Mouse (Mus musculus) kidney, postnatal 0 days (tissue): ENCODE data around the gene Atp5h. TPM values are rescaled to one million over a fixed set of nuclear protein-coding genes. Genes with fewer than 3 reads are reported as not detected.

ENCODE experiments used
- ATAC-seq: fragments of 200-750 bp; cut with Nextera tagmentation; replicated peaks from 2 replicates; pipeline ENCODE4 v1.8.0; 2017; ENCODE audit warnings: low read depth, moderate number of reproducible peaks, moderate TSS enrichment, moderate library complexity; ENCODE audit not compliant: low FRiP score
- DNase-seq: peaks from one replicate; pipeline ENCODE4 v3.0.0-alpha.2; 2016; ENCODE audit warnings: low spot score
- H3K27ac ChIP-seq: fragments of 300-500 bp; sonication (generic); 2 replicates; pipeline ENCODE4 v1.5.1; 2014; ENCODE audit warnings: mild to moderate bottlenecking
- H3K27me3 ChIP-seq: fragments of 300-500 bp; sonication (generic); 2 replicates; pipeline ENCODE4 v1.6.1; 2014; ENCODE audit warnings: low read length, mixed read lengths; ENCODE audit not compliant: insufficient read depth
- H3K36me3 ChIP-seq: fragments of 300-500 bp; sonication (generic); 2 replicates; pipeline ENCODE4 v1.6.1; 2014; ENCODE audit warnings: low read length, mixed read lengths; ENCODE audit not compliant: insufficient read depth
- H3K4me1 ChIP-seq: fragments of 300-500 bp; sonication (generic); replicated peaks from 2 replicates; pipeline ENCODE4 v1.6.1; 2014; ENCODE audit warnings: antibody characterized with exemption, low read length, mixed read lengths; ENCODE audit not compliant: insufficient read depth
- H3K4me2 ChIP-seq: fragments of 300-500 bp; sonication (generic); 2 replicates; pipeline ENCODE4 v1.6.1; 2014; ENCODE audit warnings: mild to moderate bottlenecking, low read length, moderate library complexity, mixed read lengths
- H3K4me3 ChIP-seq: fragments of 300-500 bp; sonication (generic); replicated peaks from 2 replicates; pipeline ENCODE4 v1.5.1; 2014; ENCODE audit warnings: low read depth, low read length
- H3K9ac ChIP-seq: fragments of 300-500 bp; sonication (generic); 2 replicates; pipeline ENCODE4 v1.6.1; 2014; ENCODE audit warnings: low read depth, low read length
- H3K9me3 ChIP-seq: fragments of 300-500 bp; sonication (generic); replicated peaks from 2 replicates; pipeline ENCODE4 v1.6.1; 2016; ENCODE audit warnings: low read length, inconsistent platforms, mixed read lengths
- CTCF ChIP-seq: IDR thresholded peaks from 2 replicates; pipeline ENCODE4 v1.5.1; 2016; ENCODE audit warnings: antibody characterized with exemption, low read depth, mild to moderate bottlenecking, moderate library complexity
- WGBS: fragments of 180-500 bp; shearing (Covaris S2); extraction: QIAGEN DNeasy Blood & Tissue Kit; methylation state at CpG from one replicate; pipeline ENCODE4 v1.1.7; 2014; 5-methylcytosine and 5-hydroxymethylcytosine counted together
- polyA plus RNA-seq: library from polyadenylated mRNA; unstranded; fragments of >200 nt; fragmentation: Nextera tagmentation; extraction: Ambion mirVana; gene quantifications from 2 replicates; pipeline ENCODE4 v1.2.1, GENCODE M21; 2015

The Atp5h gene
- polyA plus RNA-seq, 1 experiment from 2014 or later = 1,578 TPM

DNA sequence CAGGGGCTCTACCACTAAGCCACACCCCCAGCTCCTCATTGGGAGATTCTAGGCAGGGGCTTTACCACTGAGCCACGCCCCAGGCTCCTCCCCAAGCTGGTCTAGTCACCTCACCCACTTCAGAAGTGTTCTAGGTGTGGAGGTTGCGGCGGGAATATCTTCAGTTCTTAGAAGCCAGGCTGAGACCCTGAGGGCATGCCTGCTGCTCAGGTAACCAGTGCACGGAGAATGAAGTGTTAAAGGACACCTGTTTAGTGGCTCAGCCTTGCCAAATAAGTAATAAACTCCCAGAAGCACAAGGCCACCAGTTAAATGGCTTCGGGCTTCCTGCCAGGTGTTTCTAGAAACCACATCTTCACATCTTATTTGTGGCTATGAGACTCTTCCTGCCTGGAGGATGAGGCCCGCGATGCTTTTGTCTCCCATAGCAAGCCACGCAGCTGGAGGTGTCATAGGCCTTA lies 32.0 kb upstream of the Atp5h start:
- Histone ChIP-seq H3K36me3 (no peaks in the 10 kb centered on the region), H3K9me3 (no peaks in the 10 kb centered on the region), H3K27me3 (no peaks in the 10 kb centered on the region), H3K4me3 (no peak overlapping the region), H3K4me2 (no peak overlapping the region), H3K4me1 (peaks cover 2% of the 10 kb centered on the region; the same call in 1 of the 2 replicates), H3K27ac (0 out of 2 replicates have a peak overlapping the region, but pooled peaks have one; percentile 9), H3K9ac (no peak overlapping the region)
- 72% methylated on average over 8 of the region's 8 CpGs for WGBS
- no peak for TF ChIP-seq CTCF
- no peak for DNase-seq
- ATAC-seq = no peak

DNA sequence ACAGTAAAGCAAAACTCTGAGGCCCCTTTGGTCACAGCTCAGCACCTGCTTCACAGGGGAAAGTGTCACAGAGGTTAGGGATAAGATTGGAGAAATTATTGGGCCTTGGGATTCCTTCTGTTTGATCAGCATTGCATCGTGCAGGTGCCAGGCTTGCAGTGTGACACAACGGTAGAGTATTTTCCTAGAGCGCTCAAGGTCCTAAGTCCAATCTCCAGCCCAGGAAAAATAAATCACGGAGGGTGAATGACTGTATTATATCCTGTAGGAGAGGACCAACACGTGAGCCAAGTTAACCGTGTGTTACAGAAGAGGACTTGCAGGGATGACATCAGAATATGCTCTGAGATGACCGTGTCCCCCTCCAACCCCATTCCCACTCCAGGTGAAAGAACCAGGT lies 30.4 kb upstream of the Atp5h start:
- no peak for ATAC-seq
- no peaks in the 10 kb centered on the region for H3K9me3 ChIP-seq
- no peak overlapping the region for H3K4me2 ChIP-seq
- no peak for DNase-seq
- no peak overlapping the region for H3K9ac ChIP-seq
- H3K36me3 ChIP-seq = no peaks in the 10 kb centered on the region
- H3K27ac ChIP-seq = peak overlapping the region; percentile 89
- 51% methylated on average over 7 of the region's 7 CpGs for WGBS
- peaks cover 2% of the 10 kb centered on the region; the same call in 1 of the 2 replicates for H3K4me1 ChIP-seq
- no peak overlapping the region for H3K4me3 ChIP-seq
- H3K27me3 ChIP-seq = no peaks in the 10 kb centered on the region
- TF ChIP-seq CTCF = no peak

DNA sequence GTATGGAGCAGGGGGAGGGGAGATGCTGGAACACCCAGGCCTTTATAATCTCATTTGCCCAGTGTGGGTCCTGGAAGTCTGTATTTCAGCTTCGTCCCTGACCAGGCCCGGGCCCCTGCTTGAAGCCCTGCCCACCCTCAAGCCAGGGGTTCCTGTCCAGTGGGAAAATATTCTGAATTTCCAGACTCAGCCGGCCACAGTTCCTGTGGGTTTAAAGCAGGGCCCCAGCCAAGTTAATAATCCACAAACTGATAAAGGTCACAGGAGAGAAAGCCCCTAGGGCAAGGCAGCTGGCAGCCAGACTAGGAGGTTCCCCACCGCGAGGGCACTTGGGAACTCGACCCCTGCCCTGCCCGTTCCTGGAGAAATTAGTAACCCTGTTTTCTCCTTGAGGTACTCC lies 29.2 kb upstream of the Atp5h start:
- Histone ChIP-seq H3K4me2 (no peak overlapping the region), H3K27ac (peak overlapping the region; percentile 89), H3K9me3 (no peaks in the 10 kb centered on the region), H3K36me3 (no peaks in the 10 kb centered on the region), H3K4me3 (no peak overlapping the region), H3K9ac (no peak overlapping the region), H3K4me1 (peaks cover 2% of the 10 kb centered on the region; the same call in 1 of the 2 replicates), H3K27me3 (no peaks in the 10 kb centered on the region)
- ATAC-seq = peak; percentile 59
- TF ChIP-seq CTCF = no peak
- 46% methylated on average over 7 of the region's 7 CpGs for WGBS
- DNase-seq = peak; percentile 50

GRCm38 (mm10) chr11:115448075-115448474 lies 28.3 kb upstream of the Atp5h start:
- peaks cover 2% of the 10 kb centered on the region; the same call in 1 of the 2 replicates for H3K4me1 ChIP-seq
- 88% methylated on average over 16 of the region's 16 CpGs for WGBS
- H3K9ac ChIP-seq = no peak overlapping the region
- DNase-seq = no peak
- ATAC-seq = no peak
- H3K4me2 ChIP-seq = no peak overlapping the region
- no peaks in the 10 kb centered on the region for H3K27me3 ChIP-seq
- TF ChIP-seq CTCF = no peak
- no peaks in the 10 kb centered on the region for H3K36me3 ChIP-seq
- peak overlapping the region; percentile 89 for H3K27ac ChIP-seq
- H3K9me3 ChIP-seq = no peaks in the 10 kb centered on the region
- no peak overlapping the region for H3K4me3 ChIP-seq

- WGBS = 82% methylated on average over 11 of the region's 11 CpGs
- Histone ChIP-seq H3K9ac (no peak overlapping the region), H3K4me3 (no peak overlapping the region), H3K36me3 (no peaks in the 10 kb centered on the region), H3K27ac (peak overlapping the region; percentile 89), H3K9me3 (no peaks in the 10 kb centered on the region), H3K4me1 (peaks cover 2% of the 10 kb centered on the region; the same call in 1 of the 2 replicates), H3K4me2 (no peak overlapping the region), H3K27me3 (no peaks in the 10 kb centered on the region)
- DNase-seq (no peak), ATAC-seq (no peak)
- no peak for TF ChIP-seq CTCF
Observed at GRCm38 (mm10) chr11:115447321-115447885, 27.6 kb upstream of the Atp5h start.

GRCm38 (mm10) chr11:115446906-115447305 lies 27.1 kb upstream of the Atp5h start:
- Histone ChIP-seq H3K4me3 (no peak overlapping the region), H3K27me3 (no peaks in the 10 kb centered on the region), H3K36me3 (no peaks in the 10 kb centered on the region), H3K4me1 (peaks cover 2% of the 10 kb centered on the region; the same call in 1 of the 2 replicates), H3K9me3 (no peaks in the 10 kb centered on the region), H3K9ac (no peak overlapping the region), H3K27ac (peak overlapping the region; percentile 89; the same call in 1 of the 2 replicates), H3K4me2 (no peak overlapping the region)
- DNase-seq (no peak), ATAC-seq (no peak)
- no peak for TF ChIP-seq CTCF
- WGBS = 25% methylated on average over 3 of the region's 3 CpGs

DNA sequence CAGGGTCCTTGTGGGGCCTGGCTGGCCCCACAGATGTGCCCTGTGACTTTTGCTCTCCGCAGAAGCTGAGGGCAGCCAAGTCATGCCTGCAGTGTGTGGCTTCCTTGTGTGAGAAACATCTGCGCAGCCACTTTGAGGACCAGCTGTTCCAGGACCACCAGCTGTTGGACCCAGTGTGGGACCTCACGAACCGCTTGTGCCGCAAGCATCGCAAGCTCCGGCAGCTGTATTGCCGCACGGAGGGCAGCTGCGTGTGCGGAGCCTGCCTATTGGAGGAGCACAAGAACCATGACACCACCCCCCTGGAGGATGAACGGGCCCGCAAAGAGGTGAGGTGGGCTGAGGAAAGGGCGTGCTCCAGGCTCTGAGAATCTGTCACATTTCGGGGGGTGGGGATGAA lies 21.7 kb upstream of the Atp5h start:
- no peak for TF ChIP-seq CTCF
- no peak overlapping the region for H3K9ac ChIP-seq
- no peaks in the 10 kb centered on the region for H3K27me3 ChIP-seq
- H3K4me2 ChIP-seq = no peak overlapping the region
- DNase-seq (no peak), ATAC-seq (no peak)
- no peaks in the 10 kb centered on the region for H3K36me3 ChIP-seq
- WGBS = 50% methylated on average over 15 of the region's 15 CpGs
- H3K4me1 ChIP-seq = 0 out of 2 replicates have a peak, but pooled peaks cover under 1% of the 10 kb centered on the region
- H3K27ac ChIP-seq = no peak overlapping the region
- H3K4me3 ChIP-seq = no peak overlapping the region
- no peaks in the 10 kb centered on the region for H3K9me3 ChIP-seq
